Mouse (Mus musculus) limb, embryonic 11.5 days (tissue): Measurements from ENCODE around the gene Kazn. TPM values are rescaled to one million over a fixed set of nuclear protein-coding genes. Genes with fewer than 3 reads are reported as not detected.

Source experiments
- ATAC-seq: fragments of 200-750 bp; cut with Nextera tagmentation; 2 replicates; pipeline ENCODE4 v1.8.0; 2017; ENCODE audit warnings: low read depth; ENCODE audit not compliant: insufficient number of reproducible peaks, low FRiP score, low TSS enrichment
- DNase-seq: peaks from one replicate; pipeline ENCODE4 v3.0.0-alpha.2; 2015; ENCODE audit warnings: low spot score
- H3K27ac ChIP-seq: fragments of 300-500 bp; sonication (generic); replicated peaks from 2 replicates; pipeline ENCODE4 v1.5.1; 2014; ENCODE audit warnings: low read depth, mild to moderate bottlenecking, low read length
- H3K27me3 ChIP-seq: fragments of 300-500 bp; sonication (generic); 2 replicates; pipeline ENCODE4 v1.6.1; 2014; ENCODE audit warnings: mild to moderate bottlenecking, low read length, mixed read lengths; ENCODE audit not compliant: control insufficient read depth, insufficient read depth
- H3K36me3 ChIP-seq: fragments of 300-500 bp; sonication (generic); 2 replicates; pipeline ENCODE4 v1.6.1; 2014; ENCODE audit warnings: mild to moderate bottlenecking, low read length, moderate library complexity, mixed read lengths; ENCODE audit not compliant: control insufficient read depth, insufficient read depth
- H3K4me1 ChIP-seq: fragments of 300-500 bp; sonication (generic); 2 replicates; pipeline ENCODE4 v1.6.1; 2014; ENCODE audit warnings: low read length, mixed read lengths; ENCODE audit not compliant: control insufficient read depth, insufficient read depth
- H3K4me2 ChIP-seq: fragments of 300-500 bp; sonication (generic); 2 replicates; pipeline ENCODE4 v1.6.1; 2014; ENCODE audit warnings: low read depth, mild to moderate bottlenecking, moderate library complexity; ENCODE audit not compliant: severe bottlenecking
- H3K4me3 ChIP-seq: fragments of 300-500 bp; sonication (generic); 2 replicates; pipeline ENCODE4 v1.5.1; 2014; ENCODE audit warnings: low read depth, low read length
- H3K9ac ChIP-seq: fragments of 300-500 bp; sonication (generic); 2 replicates; pipeline ENCODE4 v1.6.1; 2014; ENCODE audit warnings: mild to moderate bottlenecking, low read length
- H3K9me3 ChIP-seq: fragments of 300-500 bp; sonication (generic); 2 replicates; pipeline ENCODE4 v1.6.1; 2016; ENCODE audit warnings: low read length; ENCODE audit not compliant: control insufficient read depth
- WGBS: fragments of 180-500 bp; shearing (Covaris S2); extraction: QIAGEN DNeasy Blood & Tissue Kit; methylation state at CpG from one replicate; pipeline ENCODE4 v1.1.7; 2014; 5-methylcytosine and 5-hydroxymethylcytosine counted together
- polyA plus RNA-seq: library from polyadenylated mRNA; unstranded; fragments of >200 nt; fragmentation: Nextera tagmentation; extraction: Ambion mirVana; gene quantifications from 2 replicates; pipeline ENCODE4 v1.2.1, GENCODE M21; 2014

Gene Kazn
- polyA plus RNA-seq, 1 experiment from 2014 or later = 8.6 TPM

DNA sequence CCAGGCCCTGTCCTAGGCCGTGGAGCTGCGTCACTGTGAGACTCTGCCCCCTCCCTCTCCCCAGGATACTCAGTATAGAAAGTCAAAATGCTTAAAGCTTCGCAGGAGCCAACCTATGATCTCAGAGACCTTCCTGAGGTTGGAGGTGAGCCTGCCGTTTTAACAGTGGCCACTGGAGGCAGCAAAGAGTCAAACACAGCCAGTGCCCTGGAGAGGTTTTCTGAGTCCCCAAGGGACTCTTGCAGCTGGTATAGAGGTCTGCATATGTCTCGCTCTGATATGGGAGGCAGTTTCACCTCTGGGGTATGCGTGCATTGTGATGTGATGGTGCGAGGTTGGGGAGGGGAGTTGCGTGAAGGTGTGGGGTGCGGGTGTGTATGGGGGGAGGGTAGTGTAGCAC, 10.2 kb upstream of the Kazn start:
- Histone ChIP-seq H3K4me3 (no peak overlapping the region), H3K27me3 (no peaks in the 10 kb centered on the region), H3K27ac (no peak overlapping the region), H3K9me3 (no peaks in the 10 kb centered on the region), H3K4me2 (no peak overlapping the region), H3K9ac (no peak overlapping the region), H3K36me3 (no peaks in the 10 kb centered on the region), H3K4me1 (peaks cover 6% of the 10 kb centered on the region)
- ATAC-seq (0 out of 2 replicates have a peak, but pooled peaks have one; percentile 5), DNase-seq (peak; percentile 83)
- WGBS = 20% methylated on average over 9 of the region's 9 CpGs

DNA sequence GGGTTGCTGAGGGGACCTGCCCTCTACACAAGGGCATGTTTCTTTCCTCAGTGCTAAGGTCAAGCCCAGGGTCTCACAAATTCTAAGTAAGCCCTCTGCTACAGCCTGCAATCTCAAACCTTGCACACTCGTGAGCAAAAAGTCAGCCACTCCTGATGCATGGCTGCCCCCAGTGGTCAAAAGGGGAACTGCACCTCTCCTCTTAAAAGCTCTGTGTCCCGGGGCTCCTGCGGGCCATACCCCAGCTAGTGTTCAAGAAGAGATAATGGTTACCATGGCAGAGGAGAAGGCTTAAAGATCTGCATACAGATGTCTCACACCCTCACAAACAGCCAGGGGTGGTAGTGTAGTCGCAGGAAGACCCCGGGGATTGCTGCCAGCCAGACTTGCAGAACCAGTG, 9.2 kb upstream of the Kazn start:
- Histone ChIP-seq H3K9me3 (no peaks in the 10 kb centered on the region), H3K36me3 (no peaks in the 10 kb centered on the region), H3K4me2 (no peak overlapping the region), H3K27me3 (no peaks in the 10 kb centered on the region), H3K4me3 (no peak overlapping the region), H3K9ac (no peak overlapping the region), H3K4me1 (peaks cover 6% of the 10 kb centered on the region), H3K27ac (no peak overlapping the region)
- DNase-seq (peak; percentile 93), ATAC-seq (no peak)
- WGBS = 11% methylated on average over 5 of the region's 5 CpGs

DNA sequence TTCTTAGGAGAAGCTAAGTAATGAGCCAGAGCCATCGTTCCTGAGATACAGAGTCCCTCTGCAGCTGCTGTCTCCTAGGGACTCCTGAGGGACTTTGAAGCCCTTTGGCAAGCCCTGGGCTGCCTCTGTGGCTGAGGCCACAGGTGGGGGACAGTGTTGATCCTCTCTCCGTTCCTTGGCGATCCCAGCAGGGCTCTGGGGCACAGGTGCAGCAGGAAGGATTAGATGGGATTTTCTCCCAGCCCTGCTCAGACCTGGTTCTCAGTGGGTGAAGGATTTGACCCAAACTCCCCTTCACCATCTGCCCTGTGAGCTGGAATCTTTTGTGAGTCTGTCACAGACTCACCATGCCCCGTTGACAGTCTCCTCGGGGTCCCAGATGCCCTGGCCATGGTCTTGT, 7.5 kb upstream of the Kazn start:
- no peak overlapping the region for H3K4me2 ChIP-seq

DNA sequence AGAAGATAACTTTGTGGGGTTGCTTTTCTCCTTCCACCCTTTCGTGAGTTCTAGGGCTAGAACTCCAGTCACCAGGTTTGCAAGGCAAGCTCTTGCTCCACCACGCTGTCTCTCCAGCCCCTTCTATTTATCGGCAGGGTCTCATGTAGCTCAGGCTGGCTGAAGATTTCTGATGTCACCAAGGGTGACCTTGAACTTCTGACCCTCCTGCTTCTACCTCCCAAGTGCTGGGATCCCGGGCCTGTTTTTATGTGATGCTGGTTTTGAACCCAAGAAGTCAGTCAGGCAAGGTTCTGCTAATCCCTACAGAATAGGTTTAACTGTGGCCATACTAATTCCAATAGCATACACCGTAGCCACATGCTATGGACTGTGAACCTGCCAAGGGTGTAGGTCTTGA, 5.4 kb upstream of the Kazn start:
- peaks cover 15% of the 10 kb centered on the region for H3K4me1 ChIP-seq
- no peak for DNase-seq
- no peak overlapping the region for H3K4me2 ChIP-seq
- H3K4me3 ChIP-seq = no peak overlapping the region
- H3K27me3 ChIP-seq = no peaks in the 10 kb centered on the region
- no peak overlapping the region for H3K9ac ChIP-seq
- H3K36me3 ChIP-seq = no peaks in the 10 kb centered on the region
- H3K27ac ChIP-seq = no peak overlapping the region
- ATAC-seq = no peak
- 90% methylated on average over 5 of the region's 5 CpGs for WGBS
- H3K9me3 ChIP-seq = no peaks in the 10 kb centered on the region

More for the DNA sequence above, 7.5 kb upstream of the Kazn start:
- no peak for ATAC-seq
- Histone ChIP-seq H3K9me3 (no peaks in the 10 kb centered on the region), H3K9ac (no peak overlapping the region), H3K4me3 (no peak overlapping the region), H3K36me3 (no peaks in the 10 kb centered on the region), H3K27ac (no peak overlapping the region), H3K4me1 (peaks cover 6% of the 10 kb centered on the region), H3K27me3 (no peaks in the 10 kb centered on the region)
- no peak for DNase-seq
- 37% methylated on average over 5 of the region's 5 CpGs for WGBS

DNA sequence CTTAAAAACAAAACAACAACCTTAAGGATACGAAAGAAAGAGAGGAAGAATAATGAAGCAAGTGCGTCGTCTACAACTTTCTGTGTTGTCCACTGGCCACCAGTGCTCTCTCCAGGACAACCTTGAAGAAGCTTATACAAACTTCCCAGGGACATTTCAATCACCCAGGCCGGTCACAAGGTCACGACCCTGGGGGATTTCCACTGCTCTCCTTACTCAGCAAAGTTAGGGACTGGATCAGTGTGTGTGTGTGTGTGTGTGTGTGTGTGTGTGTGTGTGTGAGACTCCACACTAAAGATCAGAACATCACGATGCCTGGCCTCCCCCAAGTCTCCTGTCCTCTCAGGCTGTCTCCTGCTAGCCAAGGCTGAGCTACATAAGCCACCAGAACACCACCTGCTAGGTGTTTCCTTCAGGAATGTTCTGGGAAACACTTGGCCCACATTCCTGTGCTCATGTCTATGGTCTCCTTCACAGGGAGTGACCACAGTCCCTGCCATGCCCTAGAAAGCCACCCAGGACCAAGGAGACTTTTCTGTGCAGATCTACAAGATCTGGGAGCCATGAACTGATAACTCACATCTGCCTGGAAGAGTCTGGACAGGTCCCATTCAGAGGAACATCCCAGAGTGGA, 3.7 kb upstream of the Kazn start:
- Histone ChIP-seq H3K4me1 (peaks cover 25% of the 10 kb centered on the region), H3K27ac (no peak overlapping the region), H3K9ac (no peak overlapping the region), H3K4me2 (no peak overlapping the region), H3K27me3 (no peaks in the 10 kb centered on the region), H3K36me3 (no peaks in the 10 kb centered on the region), H3K9me3 (no peaks in the 10 kb centered on the region), H3K4me3 (no peak overlapping the region)
- ATAC-seq = no peak
- WGBS = 93% methylated on average over 6 of the region's 6 CpGs
- DNase-seq = no peak

DNA sequence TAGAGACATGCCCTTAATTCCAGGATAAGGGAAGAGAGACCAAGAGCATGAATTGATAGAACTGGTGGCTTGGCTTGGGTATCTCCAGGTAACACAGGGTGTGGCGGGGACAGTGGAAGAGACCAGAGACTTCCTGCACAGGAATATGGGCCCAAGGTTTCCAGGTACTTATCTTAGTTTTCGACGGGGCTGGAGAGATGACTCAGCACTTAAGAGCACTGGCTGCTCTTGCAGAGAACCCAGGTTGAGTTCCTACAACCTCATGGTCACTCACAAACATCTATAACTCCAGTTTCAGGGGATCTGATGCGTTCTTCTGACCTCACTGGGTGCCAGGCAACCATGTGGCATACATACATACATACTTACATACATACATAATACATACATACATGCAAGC, 3.0 kb upstream of the Kazn start:
- Histone ChIP-seq H3K36me3 (no peaks in the 10 kb centered on the region), H3K4me2 (no peak overlapping the region), H3K27me3 (no peaks in the 10 kb centered on the region), H3K4me1 (peaks cover 25% of the 10 kb centered on the region), H3K4me3 (no peak overlapping the region), H3K27ac (no peak overlapping the region), H3K9ac (no peak overlapping the region), H3K9me3 (no peaks in the 10 kb centered on the region)
- DNase-seq = no peak
- no peak for ATAC-seq
- 87% methylated on average over 4 of the region's 4 CpGs for WGBS

DNA sequence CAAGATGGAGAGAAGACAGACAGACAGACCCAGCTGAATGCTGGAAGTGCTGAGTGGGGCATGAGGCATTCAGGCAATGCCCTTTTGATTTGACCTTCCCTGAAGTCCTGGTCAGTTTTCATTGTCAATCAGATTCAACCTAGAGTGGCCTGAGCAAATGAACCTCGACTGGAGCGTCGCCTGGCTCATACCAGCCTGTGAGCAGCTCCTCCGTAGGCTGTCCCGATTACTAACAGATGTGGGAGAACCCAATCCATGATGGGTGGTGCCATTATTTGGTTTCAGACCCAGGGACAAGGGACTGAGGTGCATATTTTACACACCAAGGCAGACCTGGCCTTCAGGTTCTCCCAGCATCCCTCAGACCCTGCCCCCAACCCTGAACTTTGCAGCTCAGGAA, 1.7 kb upstream of the Kazn start:
- 14% methylated on average over 5 of the region's 5 CpGs for WGBS
- Histone ChIP-seq H3K4me3 (no peak overlapping the region), H3K4me2 (no peak overlapping the region), H3K36me3 (no peaks in the 10 kb centered on the region), H3K27me3 (no peaks in the 10 kb centered on the region), H3K9me3 (no peaks in the 10 kb centered on the region), H3K27ac (peak overlapping the region; percentile 22; the same call in 1 of the 2 replicates), H3K9ac (no peak overlapping the region), H3K4me1 (peaks cover 25% of the 10 kb centered on the region)
- ATAC-seq = no peak
- no peak for DNase-seq

DNA sequence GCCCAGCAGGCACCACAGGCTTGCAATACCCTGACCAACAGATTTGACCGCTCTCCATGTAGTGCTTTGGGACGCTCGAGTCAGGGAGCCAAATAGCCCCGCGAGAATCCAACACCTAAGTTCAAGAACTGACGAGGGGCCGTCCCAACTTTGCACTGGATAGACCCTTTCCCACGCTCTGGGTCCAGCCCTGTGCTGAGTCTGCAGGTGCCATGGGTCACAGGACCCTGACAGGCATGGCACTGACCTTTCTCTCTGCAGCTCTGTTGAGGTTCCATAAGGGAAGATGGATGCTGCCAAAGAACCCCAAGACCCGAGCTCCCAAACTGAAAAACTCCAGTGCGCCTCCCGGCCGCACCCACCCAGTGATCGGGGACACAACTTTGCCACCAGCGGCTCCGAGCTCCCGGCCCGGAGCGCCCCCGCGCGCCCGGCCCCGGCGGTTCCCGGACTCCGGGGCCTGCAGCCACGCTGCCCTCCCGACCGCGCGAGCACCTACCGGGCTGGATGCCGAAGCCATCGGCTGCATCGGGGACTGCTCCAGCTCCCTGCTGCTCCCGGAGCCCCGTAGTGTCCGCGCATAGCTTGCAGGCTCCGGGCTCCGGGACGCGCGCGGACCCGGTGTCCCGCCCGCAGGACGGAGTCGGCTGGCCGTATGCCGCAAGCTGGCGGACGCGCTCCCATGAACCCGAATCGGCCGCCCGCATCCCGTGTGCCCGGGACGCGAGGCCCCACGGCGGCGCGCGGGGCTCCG, 538 bp downstream of the Kazn start:
- WGBS = under 1% methylated on average over 68 of the region's 69 CpGs

More for the DNA sequence above, 538 bp downstream of the Kazn start:
- peak; percentile 65 for DNase-seq
- peak; percentile 20; the same call in 1 of the 2 replicates for ATAC-seq
- Histone ChIP-seq H3K9me3 (no peaks in the 10 kb centered on the region), H3K9ac (peak overlapping the region; percentile 79), H3K36me3 (no peaks in the 10 kb centered on the region), H3K4me2 (peak overlapping the region; percentile 98), H3K4me3 (peak overlapping the region; percentile 69), H3K4me1 (peaks cover 28% of the 10 kb centered on the region), H3K27ac (peak overlapping the region; percentile 79), H3K27me3 (no peaks in the 10 kb centered on the region)
